Mouse (Mus musculus): ENCODE results near the gene Olfr961. TPM values are rescaled to one million over a fixed set of nuclear protein-coding genes. Genes with fewer than 3 reads are reported as not detected.
A peak's percentile ranks its signal among the peaks of the same experiment; 100 is the strongest.

Olfr961 gene
- not detected for total RNA-seq (2021)
- long read RNA-seq, experiment 1 = 0 reads
- long read RNA-seq, experiment 2 = 0 reads

DNA sequence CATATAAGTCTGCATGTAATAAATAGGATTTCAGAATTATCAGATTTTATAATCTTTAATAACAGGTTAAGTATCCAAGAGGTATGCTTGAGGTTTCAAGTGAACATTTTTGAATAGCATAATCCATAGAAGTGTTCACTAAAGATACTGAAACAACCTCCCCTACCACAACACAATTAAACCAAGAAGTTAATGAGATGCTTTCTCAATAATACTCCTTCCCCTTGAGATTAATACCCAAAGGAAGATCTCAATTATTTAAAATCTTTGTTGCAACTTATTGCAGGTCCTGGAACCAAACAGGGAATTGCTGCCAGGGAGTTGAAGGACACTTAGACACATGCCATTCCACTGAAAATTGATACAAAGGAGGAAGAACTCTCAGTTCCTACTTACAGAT is at the start of gene Olfr961:
Gene Olfr961 (plus strand): TSS at position 301 of the 400 bp plus-strand sequence.
- DNase-seq = no peak

DNA sequence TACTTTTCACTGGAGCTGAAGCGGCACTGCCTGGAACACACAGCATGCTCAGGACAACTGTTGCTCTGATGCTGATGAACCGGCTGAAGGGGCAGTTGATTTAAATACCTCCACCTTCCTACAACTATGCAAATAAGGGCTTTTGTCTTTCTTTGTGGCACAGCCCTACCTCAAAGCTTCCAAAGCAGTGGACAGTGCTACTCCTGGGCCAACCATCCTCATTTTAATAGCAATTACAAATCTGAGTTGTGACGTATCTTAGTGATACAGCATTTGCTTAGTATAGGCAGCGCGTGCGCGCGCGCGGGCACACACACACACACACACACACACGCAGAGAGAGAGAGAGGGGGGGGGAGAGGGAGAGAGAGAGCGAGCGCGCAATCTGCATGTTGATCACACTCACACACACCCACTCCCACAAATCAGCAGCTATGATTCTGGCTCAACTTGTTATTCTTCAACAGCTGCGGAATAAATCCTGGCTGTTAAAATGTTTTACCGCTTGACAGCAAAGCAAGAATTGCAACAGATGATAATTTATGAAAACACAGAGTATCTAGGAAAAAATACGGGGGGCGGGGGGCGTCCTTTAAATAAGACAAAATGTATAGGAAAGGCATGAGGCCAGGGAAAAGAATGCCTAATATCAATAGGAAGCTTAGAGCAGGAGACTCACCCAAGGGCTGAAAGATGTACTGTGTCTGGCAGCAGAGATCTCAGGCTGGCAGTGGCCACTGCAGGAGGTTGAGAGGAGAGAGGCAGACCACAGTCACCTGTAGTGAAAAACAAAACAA is 42.2 kb upstream of the Olfr961 start:
- DNase-seq = no peak

DNA sequence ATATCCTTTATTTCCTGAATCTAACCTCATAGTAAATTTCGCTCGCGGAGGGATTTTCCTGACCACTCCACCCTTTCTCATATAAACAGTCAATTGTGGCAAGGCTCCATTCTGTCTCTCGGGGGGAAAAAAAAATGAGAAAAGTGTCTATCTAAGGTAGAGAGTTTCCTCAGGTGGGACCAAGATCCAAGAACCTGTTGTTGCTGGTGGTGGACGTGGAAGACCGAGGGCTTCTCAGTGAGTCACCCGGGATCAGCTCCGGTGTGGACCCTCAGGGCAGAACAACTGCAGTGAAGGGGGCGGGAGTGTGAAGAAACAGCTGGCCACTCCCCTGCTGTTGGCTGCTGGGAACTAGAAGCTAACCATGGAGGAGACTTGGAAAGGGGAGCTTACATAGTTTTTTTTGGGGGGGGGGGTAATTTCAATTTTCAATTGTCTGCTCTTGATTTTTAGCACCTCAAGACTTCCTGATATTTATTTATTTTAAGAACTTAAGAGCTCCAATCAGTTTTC is 41.5 kb upstream of the Olfr961 start:
- DNase-seq = peak; percentile 19

DNA sequence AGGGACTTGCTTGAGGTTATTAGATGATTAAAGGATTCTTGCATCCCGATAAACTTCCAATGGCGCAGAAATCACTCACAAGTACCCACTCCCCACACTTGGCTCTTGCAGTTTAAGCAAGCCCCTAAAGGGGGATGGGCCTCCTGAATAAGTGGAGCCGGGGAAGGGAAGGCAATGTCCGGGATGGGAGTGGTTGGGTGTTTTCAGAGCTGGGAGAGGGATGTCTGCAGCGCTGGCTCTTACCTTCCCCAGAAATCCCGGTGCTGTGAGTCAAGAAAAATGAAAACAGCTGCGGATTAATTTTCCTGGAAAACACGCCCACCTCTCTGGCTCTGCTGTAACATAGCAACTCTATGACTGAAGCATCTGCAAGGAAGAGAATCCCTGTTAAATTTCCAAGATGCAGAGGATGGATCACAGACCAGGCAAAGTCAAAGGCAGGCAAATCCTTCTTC is 40.9 kb upstream of the Olfr961 start, which contains the start of gene AW551984:
Gene AW551984 (minus strand): TSS at position 405 of the 455 bp plus-strand sequence.
- peak; percentile 5 for DNase-seq

DNA sequence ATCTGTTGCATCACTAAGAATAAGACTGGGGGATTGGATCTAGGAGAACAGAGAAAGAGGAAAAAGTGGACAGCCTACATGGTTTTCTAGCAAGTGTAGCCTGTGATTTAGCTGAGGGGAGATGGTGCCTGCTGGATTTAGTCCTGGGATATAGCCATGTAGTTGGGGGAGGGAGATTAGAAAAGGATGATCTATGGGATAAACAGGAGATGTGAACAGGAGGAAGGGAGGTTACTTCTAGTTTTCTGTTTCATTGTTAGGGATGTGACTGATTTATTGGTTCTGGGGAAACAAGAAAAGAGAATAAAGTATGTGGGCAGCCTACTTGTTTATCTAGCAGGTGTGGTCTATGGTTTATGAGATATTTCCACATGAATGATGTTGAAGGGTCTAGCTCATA is 36.4 kb upstream of the Olfr961 start:
- DNase-seq = no peak

DNA sequence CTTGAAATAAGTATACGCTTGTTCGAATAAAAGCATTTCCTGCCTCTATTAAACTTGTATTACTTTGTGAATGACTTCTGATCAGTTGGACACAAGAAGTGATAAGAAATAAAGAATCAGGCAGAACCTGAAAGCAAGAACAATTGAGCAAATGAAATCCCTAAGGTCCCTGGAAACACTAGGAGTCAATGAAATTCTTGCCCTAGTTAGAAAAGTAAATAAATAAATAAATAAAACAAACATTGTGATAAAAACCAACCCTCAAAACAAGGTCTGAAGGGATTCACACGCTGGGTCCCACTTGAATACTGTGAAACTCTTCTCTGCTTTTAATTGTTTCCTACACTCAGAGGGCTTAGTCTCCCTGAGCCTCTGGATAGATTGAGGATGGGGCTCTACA is 34.5 kb upstream of the Olfr961 start, which contains the start of gene Olfr148:
Gene Olfr148 (plus strand): TSS at position 301 of the 400 bp plus-strand sequence.
- no peak for DNase-seq

DNA sequence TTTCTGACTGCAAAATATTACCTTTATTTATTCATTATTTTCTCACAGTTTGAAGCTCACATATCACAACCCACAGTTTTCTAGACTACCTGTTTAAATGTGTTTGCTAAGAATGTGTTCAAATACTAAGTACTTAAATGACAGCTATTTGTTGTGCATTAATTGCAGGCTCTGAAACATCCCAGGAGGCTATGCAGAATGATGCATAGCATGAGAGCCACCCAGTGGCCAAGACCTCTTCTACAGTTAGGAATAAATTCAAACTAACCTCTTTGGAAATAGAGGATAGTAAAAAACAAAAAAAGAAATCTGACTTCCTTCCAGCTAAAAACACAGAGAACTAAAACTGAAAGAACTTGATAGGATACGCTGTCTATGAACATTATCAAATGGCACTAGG is 32.9 kb upstream of the Olfr961 start:
- peak; percentile 20 for DNase-seq

DNA sequence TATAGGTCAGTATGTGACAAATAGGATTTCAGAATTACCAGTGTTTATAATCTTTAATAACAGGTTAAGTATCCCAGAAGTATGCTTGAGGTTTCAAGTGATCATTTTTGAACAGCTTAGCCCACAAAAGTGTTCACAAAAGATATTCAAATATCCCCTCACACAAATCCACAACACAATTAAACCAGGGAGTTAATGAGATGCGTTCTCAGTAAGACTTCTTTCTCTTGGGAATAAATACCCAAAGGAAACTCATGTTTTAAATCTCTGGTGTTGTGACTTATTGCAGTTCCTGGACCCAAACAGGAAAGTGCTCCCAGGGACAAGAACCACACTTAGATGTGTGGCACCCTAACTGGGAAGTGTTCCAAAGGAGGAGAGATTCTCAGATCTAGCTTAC is 23.8 kb upstream of the Olfr961 start, which contains the start of gene Olfr960:
Gene Olfr960 (plus strand): TSS at position 301 of the 400 bp plus-strand sequence.
- DNase-seq = no peak

DNA sequence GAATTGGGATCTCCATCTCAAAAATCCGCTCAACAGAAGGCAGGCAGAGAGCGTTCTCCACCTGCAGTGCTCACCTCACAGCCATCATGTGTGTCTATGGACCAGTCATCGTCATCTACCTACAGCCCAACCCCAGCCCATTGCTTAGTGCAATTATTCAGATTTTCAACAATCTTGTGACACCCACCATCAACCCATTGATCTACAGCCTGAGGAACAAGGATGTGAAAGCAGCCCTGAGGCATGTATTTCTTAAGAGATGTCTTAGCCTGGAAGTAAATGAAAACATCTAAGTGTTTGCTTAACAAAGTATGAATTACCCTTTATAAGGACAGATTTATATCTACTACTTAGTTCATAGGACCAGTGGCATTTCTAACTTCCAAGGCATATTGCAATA is 21.1 kb upstream of the Olfr961 start:
- no peak for DNase-seq

DNA sequence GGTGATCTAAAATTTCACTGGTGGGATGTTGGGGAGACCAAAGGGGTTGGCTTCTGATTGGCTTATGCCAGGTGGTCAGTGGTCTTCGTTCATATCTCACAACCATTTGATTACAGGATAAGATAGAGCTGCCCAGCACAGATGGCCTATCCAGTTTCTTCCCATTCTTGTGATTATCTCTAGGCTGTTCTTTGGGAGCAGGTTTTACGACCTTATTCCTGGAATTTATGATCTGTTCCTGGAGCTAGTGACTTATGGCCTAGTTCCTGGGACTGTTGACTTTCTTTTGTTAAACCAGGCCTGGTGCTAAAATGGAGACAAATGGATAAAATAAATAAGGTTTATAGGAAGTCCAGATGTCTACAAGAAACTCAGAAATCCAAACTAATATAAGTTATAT is 20.2 kb upstream of the Olfr961 start:
- no peak for DNase-seq

GRCm38 (mm10) chr9:39629069-39629468 is 15.8 kb upstream of the Olfr961 start:
- no peak for DNase-seq

- DNase-seq = no peak
These were observed 10.8 kb upstream of the Olfr961 start for GRCm38 (mm10) chr9:39633913-39634594.

DNA sequence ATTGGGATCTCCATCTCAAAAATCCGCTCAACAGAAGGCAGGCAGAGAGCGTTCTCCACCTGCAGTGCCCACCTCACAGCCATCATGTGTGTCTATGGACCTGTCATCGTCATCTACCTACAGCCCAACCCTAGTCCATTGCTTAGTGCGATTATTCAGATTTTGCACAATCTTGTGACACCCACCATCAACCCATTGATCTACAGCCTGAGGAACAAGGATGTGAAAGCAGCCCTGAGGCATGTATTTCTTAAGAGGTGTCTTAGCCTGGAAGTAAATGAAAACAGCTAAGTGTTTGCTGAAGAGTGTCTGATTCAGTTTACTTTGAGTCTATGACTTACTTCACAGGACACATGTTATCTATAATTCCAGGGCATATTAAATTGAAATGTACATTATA is 2.5 kb downstream of the Olfr961 start:
- DNase-seq = no peak

GRCm38 (mm10) chr9:39654756-39655396 is 10.0 kb downstream of the Olfr961 start:
- DNase-seq = no peak

DNA sequence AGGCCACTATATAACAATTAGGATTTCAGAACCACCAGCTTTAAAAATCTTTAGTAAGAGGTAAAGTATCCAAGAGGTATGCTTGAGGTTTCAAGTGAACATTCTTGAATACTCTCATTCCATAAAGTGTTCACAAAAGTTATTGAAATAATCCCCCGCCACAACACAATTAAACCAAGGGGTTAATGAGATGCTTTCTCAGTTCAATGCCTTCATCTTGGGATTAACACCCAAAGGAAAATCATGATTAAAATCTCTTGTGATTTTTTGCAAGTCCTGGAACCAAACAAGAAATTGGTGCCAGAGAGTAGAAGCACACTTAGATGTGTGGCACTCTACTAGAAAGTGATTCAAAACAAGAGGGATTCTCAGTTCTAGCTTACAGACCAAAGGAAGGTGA is 22.0 kb downstream of the Olfr961 start, which contains the start of gene Olfr963:
Gene Olfr963 (plus strand): TSS at position 301 of the 400 bp plus-strand sequence.
- DNase-seq = no peak

DNA sequence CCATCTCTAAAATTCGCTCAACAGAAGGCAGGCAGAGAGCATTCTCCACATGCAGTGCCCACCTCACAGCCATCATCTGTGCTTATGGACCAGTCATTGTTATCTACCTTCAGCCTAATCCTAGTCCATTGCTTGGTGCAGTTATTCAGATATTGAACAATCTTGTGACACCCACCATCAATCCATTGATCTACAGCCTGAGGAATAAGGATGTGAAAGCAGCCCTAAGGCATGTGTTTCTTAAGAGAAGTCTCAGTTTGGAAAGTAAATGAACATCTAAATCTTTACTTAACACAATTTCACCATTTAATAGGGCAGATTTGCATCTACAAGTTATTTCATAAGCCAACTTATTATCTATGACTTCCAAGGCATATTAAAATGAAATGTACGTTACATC is 24.8 kb downstream of the Olfr961 start:
- no peak for DNase-seq

DNA sequence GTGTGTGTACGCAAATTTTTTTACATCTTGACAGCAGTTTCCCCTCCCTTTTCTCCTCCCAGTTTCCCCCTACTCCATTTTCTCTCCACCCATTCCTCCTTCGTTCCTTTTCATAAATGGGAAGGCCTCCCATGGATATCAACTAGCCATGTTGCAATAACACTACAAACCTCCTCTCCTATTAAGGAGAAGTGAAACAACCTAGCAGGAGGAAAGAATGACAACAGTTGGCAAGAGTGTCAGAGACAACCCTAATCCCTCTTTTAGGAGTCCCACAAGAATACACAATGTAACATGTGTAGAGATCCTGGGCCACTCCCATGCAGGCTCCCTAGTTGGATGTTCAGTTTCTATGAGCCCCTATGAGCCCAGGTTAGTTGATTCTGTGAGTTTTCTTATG is 29.9 kb downstream of the Olfr961 start:
- DNase-seq = no peak

GRCm38 (mm10) chr9:39678557-39678956 is 33.7 kb downstream of the Olfr961 start:
- DNase-seq = no peak

- no peak for DNase-seq
These were observed 34.4 kb downstream of the Olfr961 start for GRCm38 (mm10) chr9:39679280-39679679.
